Mouse (Mus musculus) brain, embryonic 14.5 days (tissue): ENCODE data around the gene Cdk4. TPM values are rescaled to one million over a fixed set of nuclear protein-coding genes. Genes with fewer than 3 reads are reported as not detected.
"Not testable (repeated sequence)": the region's sequence is repeated elsewhere in the genome, so short reads cannot be mapped to it uniquely, and the experiment has no call there.

Source experiments
- DNase-seq: peaks from one replicate; pipeline ENCODE4 v3.0.0-alpha.2; 2011; ENCODE audit warnings: low read depth
- CTCF ChIP-seq: fragments of 200-500 bp; IDR thresholded peaks from 2 replicates; pipeline ENCODE4 v1.5.1; 2012; ENCODE audit warnings: inconsistent platforms, mild to moderate bottlenecking, moderate library complexity, borderline replicate concordance; ENCODE audit not compliant: insufficient read depth, insufficient read length; ENCODE audit errors: extremely low read depth
- POLR2A ChIP-seq: fragments of 200-500 bp; IDR thresholded peaks from 2 replicates; pipeline ENCODE4 v1.6.1; 2012; ENCODE audit warnings: mild to moderate bottlenecking, inconsistent platforms, borderline replicate concordance; ENCODE audit not compliant: poor library complexity, insufficient read depth, insufficient read length, severe bottlenecking; ENCODE audit errors: extremely low read depth
- polyA plus RNA-seq: library from polyadenylated mRNA; depleted of rRNA; stranded (reverse); fragments of >200 nt; gene quantifications from 2 replicates; pipeline ENCODE4 v1.2.3, GENCODE M21; 2012

Gene Cdk4
- polyA plus RNA-seq, 1 experiment: 871 TPM

DNA sequence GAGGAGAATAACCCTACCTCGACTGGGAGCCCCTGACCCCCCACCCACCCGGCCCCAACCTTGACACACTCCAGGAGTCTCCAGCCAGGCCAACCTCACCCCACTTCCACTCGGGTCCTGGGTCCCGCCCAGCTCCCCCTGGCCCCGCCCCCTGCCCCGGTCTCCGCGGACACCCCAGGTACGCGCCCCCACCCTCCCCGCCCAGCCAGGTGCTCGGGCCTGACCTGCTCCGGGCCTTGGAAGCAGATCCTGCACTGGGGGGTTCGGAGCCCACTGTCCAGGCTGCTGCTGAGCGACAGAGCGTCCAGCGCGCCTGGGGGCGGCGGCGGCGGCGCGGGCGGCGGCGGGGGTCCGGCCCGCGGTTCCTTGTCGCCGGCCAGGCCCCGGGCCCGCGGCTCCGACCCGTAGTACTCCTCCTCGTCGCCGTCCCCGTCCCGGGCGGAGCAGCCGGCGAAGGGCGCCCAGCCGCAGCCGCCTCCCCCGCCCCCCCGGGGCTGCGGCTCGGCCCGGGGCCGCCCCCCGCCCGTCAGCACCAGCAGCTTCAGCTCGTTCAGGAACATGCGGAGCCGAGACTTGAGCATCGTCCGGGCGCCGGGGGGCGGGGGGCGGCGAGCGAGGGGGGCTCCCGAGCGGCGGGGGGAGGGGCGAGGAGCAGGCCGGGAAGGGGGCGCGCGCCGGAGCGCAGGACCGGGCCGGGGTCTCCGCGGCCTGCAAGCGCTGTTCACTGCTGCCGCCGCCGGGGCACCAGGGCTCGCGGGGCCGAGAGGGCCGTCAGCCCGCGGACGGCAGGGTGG is 4.0 kb upstream of the Cdk4 start:
- TF ChIP-seq POLR2A (0 out of 2 replicates have a peak, but pooled peaks have one; percentile 28), CTCF (no peak)
- peak; percentile 56 for DNase-seq

- TF ChIP-seq CTCF (no peak), POLR2A (peak; percentile 4; the same call in 1 of the 2 replicates)
- DNase-seq: peak; percentile 96
Observed at GRCm38 (mm10) chr10:127059968-127060916, 3.1 kb upstream of the Cdk4 start, which contains the start of gene March9. TSS of gene March9 (minus strand) at chr10:127060184.

- DNase-seq: peak; percentile 60
- TF ChIP-seq CTCF: no peak
- TF ChIP-seq POLR2A: no peak
Observed at GRCm38 (mm10) chr10:127061085-127061484, 2.2 kb upstream of the Cdk4 start.

GRCm38 (mm10) chr10:127061513-127061912 is 1.8 kb upstream of the Cdk4 start:
- TF ChIP-seq POLR2A (no peak), CTCF (no peak)
- no peak for DNase-seq

DNA sequence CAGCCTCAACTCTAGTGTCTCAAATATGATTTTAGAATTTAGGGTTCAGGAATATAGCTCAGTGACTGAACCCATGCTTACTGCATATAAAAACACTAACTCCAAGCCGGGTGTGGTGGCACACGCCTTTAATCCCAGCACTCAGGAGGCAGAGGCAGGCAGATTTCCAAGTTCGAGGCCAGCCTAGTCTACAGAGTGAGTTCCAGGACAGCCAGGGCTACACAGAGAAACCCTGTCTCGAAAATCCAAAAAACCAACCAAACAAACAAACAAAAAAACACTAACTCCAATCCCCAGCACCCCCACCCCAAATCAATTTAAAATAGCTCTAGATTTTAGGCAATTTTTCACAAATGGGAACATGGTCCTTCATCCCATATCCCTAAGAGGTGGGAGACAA is 1.2 kb upstream of the Cdk4 start:
- DNase-seq: not testable (repeated sequence)

- no peak for TF ChIP-seq CTCF
- TF ChIP-seq POLR2A: no peak
- no peak for DNase-seq
Observed at GRCm38 (mm10) chr10:127062503-127062902, 831 bp upstream of the Cdk4 start.

GRCm38 (mm10) chr10:127063913-127064870 is 858 bp downstream of the Cdk4 start:
- peak; percentile 64 for DNase-seq
- no peak for TF ChIP-seq POLR2A

DNA sequence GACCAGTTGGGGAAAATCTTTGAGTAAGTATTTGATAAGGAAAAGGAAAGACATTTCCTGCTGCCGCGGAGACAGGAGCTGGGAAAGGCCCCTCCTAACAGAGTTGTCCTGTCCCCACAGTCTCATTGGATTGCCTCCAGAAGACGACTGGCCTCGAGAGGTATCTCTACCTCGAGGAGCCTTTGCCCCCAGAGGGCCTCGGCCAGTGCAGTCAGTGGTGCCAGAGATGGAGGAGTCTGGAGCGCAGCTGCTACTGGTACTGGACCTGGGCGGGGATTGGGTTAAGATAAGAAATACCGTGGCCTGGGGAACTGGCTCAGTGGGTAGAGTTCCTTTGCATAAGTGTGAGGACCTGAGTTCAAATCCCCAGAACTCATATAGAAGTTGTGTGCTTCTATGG is 2.6 kb downstream of the Cdk4 start:
- no peak for TF ChIP-seq POLR2A
- no peak for TF ChIP-seq CTCF
- DNase-seq: no peak

DNA sequence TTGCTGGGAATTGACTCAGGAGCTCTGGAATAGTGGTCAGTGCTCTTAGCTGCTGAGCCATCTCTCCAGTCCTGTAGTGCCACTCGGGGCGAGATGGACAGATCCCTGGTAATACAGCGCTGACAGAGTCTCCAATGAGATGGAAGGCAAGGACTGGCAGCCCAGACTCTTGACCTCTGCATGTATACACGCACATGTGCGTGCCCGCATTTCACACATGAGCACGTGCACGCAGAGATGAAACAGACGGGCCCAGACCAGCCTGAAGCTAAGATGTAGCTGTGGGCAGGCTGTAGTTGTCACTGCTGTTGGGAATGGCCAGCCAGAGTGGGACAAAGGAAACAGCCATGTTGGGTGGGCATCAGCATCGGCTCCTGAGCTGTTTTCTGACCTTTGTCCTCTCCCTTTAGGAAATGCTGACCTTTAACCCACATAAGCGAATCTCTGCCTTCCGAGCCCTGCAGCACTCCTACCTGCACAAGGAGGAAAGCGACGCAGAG is 3.2 kb downstream of the Cdk4 start:
- no peak for TF ChIP-seq CTCF
- no peak for TF ChIP-seq POLR2A
- DNase-seq: no peak

- TF ChIP-seq POLR2A: no peak
- DNase-seq: no peak
Observed at GRCm38 (mm10) chr10:127068360-127069038, 5.2 kb downstream of the Cdk4 start.
